Mouse (Mus musculus) neural tube, embryonic 12.5 days (tissue): ENCODE measurements at regions not wholly inside any gene's neighbourhood (a gene's known extent, or its start where the extent isn't known, plus 50 kb on each side); places are given as distances from the start of the nearest gene placed in this dataset.

ENCODE experiments used
- ATAC-seq: fragments of 200-750 bp; cut with Nextera tagmentation; 2 replicates; pipeline ENCODE4 v1.8.0; 2017; ENCODE audit warnings: low read depth, mild to moderate bottlenecking, moderate TSS enrichment, moderate library complexity; ENCODE audit not compliant: low FRiP score
- H3K27ac ChIP-seq: fragments of 300-500 bp; sonication (generic); 2 replicates; pipeline ENCODE4 v1.5.1; 2016
- H3K27me3 ChIP-seq: fragments of 300-500 bp; sonication (generic); replicated peaks from 2 replicates; pipeline ENCODE4 v1.6.1; 2016; ENCODE audit warnings: mild to moderate bottlenecking
- H3K36me3 ChIP-seq: fragments of 300-500 bp; sonication (generic); 2 replicates; pipeline ENCODE4 v1.6.1; 2016; ENCODE audit warnings: mild to moderate bottlenecking
- H3K4me1 ChIP-seq: fragments of 300-500 bp; sonication (generic); 2 replicates; pipeline ENCODE4 v1.6.1; 2016
- H3K4me2 ChIP-seq: fragments of 300-500 bp; sonication (generic); replicated peaks from 2 replicates; pipeline ENCODE4 v1.6.1; 2016; ENCODE audit warnings: mild to moderate bottlenecking
- H3K4me3 ChIP-seq: fragments of 300-500 bp; sonication (generic); 2 replicates; pipeline ENCODE4 v1.5.1; 2016
- H3K9ac ChIP-seq: fragments of 300-500 bp; sonication (generic); 2 replicates; pipeline ENCODE4 v1.6.1; 2016; ENCODE audit warnings: mild to moderate bottlenecking
- H3K9me3 ChIP-seq: fragments of 300-500 bp; sonication (generic); 2 replicates; pipeline ENCODE4 v1.6.1; 2016; ENCODE audit warnings: mild to moderate bottlenecking
- WGBS: fragments of 180-500 bp; shearing (Covaris S2); methylation state at CpG from one replicate; pipeline ENCODE4 v1.1.7; 2016; 5-methylcytosine and 5-hydroxymethylcytosine counted together

DNA sequence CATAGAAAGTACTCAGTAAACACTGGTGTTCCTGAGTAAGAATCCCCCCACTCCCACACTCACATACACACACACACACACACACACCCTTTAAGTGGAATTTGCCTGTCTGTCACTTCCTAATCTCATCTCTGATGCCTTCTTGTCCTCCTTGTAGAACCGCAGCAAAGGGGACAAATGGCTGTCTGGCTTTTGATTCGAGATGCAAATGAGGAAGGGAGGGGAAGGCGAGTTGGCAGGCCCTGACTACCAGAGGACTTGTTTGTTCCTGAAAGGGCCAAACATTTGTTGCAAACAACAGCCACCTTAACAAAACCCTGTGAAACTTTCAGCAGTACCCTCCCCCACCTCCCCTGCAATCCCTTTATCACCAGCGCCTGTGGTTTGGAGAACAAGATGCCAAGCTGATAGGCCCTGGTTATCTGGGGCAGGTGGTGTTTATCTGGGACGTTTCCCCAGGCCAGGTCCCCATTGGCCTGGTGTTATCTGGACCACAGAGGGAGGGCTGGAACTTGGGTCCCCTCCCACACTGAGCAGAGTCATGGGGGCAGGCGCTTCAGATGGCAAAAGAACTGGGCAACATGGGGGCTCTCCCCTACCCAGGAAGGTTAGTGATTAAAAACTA is 67.5 kb upstream of the Lhx1 start:
- no peaks in the 10 kb centered on the region for H3K9me3 ChIP-seq
- no peak overlapping the region for H3K27ac ChIP-seq
- no peaks in the 10 kb centered on the region for H3K36me3 ChIP-seq
- H3K9ac ChIP-seq = no peak overlapping the region
- no peaks in the 10 kb centered on the region for H3K27me3 ChIP-seq
- ATAC-seq = no peak
- no peak overlapping the region for H3K4me3 ChIP-seq
- WGBS = 35% methylated on average over 6 of the region's 6 CpGs
- H3K4me1 ChIP-seq = no peaks in the 10 kb centered on the region
- H3K4me2 ChIP-seq = no peak overlapping the region

DNA sequence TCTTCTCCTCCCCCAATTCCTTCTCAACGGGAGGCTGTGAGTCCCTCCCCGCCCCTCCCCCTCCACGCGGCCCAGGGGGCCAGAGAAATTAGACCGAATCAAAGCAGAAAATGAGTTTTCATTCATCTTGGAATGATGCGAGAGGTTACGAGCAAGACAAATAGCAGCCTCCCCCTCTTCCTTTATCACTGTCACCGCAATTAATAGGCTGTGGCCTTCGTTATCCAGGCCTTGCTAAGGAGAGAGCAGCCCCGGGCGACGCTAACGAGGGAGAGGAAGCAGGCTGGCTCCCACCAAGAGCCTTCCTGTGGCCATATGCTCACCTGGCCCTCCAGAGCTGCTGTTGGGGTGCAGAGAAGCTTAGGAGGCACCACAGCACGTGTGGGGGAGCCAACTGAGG is 61.8 kb upstream of the Lhx1 start:
- Histone ChIP-seq H3K4me3 (no peak overlapping the region), H3K9me3 (no peaks in the 10 kb centered on the region), H3K27ac (no peak overlapping the region; the same call in 1 of the 2 replicates), H3K4me1 (peaks cover 21% of the 10 kb centered on the region; the same call in 1 of the 2 replicates), H3K4me2 (no peak overlapping the region), H3K9ac (no peak overlapping the region), H3K36me3 (no peaks in the 10 kb centered on the region), H3K27me3 (no peaks in the 10 kb centered on the region)
- 23% methylated on average over 14 of the region's 14 CpGs for WGBS
- no peak for ATAC-seq

DNA sequence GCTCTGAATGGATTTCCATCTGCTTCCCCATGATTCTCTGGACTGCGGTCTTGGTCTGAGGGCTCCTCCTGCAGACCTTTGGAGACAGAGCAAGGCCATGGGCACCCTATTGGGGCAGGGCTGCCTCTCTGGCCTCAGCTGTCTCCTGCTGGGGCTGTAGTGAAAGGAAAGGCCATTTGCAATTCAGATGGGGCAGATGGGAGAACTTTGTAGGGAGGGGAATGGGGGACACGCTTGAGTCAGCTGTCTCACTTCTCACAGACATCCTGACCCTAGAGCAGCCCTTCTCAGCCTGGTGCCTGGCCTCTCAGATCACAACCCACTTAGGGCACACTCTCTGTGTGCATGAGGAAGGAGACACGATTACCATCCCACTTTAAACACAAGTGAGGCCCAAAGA is 60.3 kb upstream of the Lhx1 start:
- Histone ChIP-seq H3K4me3 (no peak overlapping the region), H3K4me1 (peaks cover 21% of the 10 kb centered on the region; the same call in 1 of the 2 replicates), H3K27me3 (no peaks in the 10 kb centered on the region), H3K9ac (no peak overlapping the region), H3K9me3 (no peaks in the 10 kb centered on the region), H3K36me3 (no peaks in the 10 kb centered on the region), H3K27ac (no peak overlapping the region), H3K4me2 (no peak overlapping the region)
- WGBS = 17% methylated on average over 3 of the region's 3 CpGs
- peak; percentile 70 for ATAC-seq

DNA sequence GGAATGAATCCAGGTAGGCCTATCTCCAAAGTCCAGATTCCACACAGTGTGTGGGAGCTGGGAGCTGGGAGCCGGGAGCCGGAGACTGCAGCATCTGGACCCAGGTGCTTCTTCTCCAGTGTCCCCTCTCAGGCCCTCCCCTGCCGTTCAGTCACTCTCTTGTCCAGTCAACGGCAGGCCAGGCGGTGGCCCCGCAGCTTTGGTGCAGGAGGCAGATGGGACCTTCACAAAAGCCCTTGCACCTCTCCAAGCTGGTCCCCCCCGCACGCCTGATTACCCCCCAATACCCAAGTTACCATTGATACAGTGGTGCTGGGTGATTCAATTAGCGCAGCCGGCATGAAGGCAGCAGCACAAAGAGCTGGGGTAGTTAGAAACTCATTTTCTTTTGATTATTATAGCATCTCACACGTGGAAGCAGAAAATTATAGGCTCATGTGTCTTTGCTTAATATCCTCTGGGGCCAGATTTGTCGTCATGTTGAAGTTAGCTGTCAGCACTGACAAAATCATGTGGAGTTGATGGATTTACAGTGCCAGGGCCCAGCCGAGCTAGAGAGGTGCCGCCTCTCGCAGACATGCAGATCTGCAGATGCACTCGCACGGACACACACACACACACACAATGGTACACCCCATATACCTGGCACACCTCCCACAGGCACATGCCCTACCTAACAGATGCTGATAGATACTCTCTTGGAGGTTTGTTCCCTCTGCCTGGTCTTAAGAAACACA is 53.6 kb upstream of the Lhx1 start:
- Histone ChIP-seq H3K9me3 (no peaks in the 10 kb centered on the region), H3K27ac (0 out of 2 replicates have a peak overlapping the region, but pooled peaks have one; percentile 26), H3K4me1 (peaks cover 27% of the 10 kb centered on the region), H3K36me3 (no peaks in the 10 kb centered on the region), H3K27me3 (no peaks in the 10 kb centered on the region), H3K9ac (no peak overlapping the region), H3K4me2 (no peak overlapping the region), H3K4me3 (no peak overlapping the region)
- peak; percentile 48; the same call in 1 of the 2 replicates for ATAC-seq
- 37% methylated on average over 17 of the region's 17 CpGs for WGBS
